Mouse (Mus musculus) urinary bladder, postnatal 10 days (tissue): ENCODE results near the gene Lrig1.

Experiments
- DNase-seq: peaks from one replicate; pipeline ENCODE4 v3.0.0; 2022; ENCODE audit warnings: low spot score

Lrig1 gene

GRCm38 (mm10) chr6:94698509-94699172 is 1.3 kb downstream of the Lrig1 start:
- no peak for DNase-seq

GRCm38 (mm10) chr6:94697423-94697822 is 2.5 kb downstream of the Lrig1 start:
- DNase-seq: no peak

GRCm38 (mm10) chr6:94696182-94697080 is 3.5 kb downstream of the Lrig1 start:
- no peak for DNase-seq

- no peak for DNase-seq
Observed at GRCm38 (mm10) chr6:94695121-94695930, 4.6 kb downstream of the Lrig1 start.

GRCm38 (mm10) chr6:94694481-94694880 is 5.5 kb downstream of the Lrig1 start:
- no peak for DNase-seq

GRCm38 (mm10) chr6:94693091-94693490 is 6.9 kb downstream of the Lrig1 start:
- no peak for DNase-seq

GRCm38 (mm10) chr6:94692003-94692402 is 8.0 kb downstream of the Lrig1 start:
- DNase-seq: no peak

GRCm38 (mm10) chr6:94690247-94690646 is 9.7 kb downstream of the Lrig1 start:
- DNase-seq: no peak

GRCm38 (mm10) chr6:94688722-94689121 is 11.2 kb downstream of the Lrig1 start:
- no peak for DNase-seq

GRCm38 (mm10) chr6:94686048-94686447 is 13.9 kb downstream of the Lrig1 start:
- DNase-seq: no peak

- DNase-seq: no peak
Observed at GRCm38 (mm10) chr6:94685611-94686010, 14.3 kb downstream of the Lrig1 start.

GRCm38 (mm10) chr6:94684844-94685557 is 15.0 kb downstream of the Lrig1 start:
- DNase-seq: no peak

- DNase-seq: no peak
Observed at GRCm38 (mm10) chr6:94683701-94684100, 16.3 kb downstream of the Lrig1 start.

- DNase-seq: no peak
Observed at GRCm38 (mm10) chr6:94682270-94682618, 17.7 kb downstream of the Lrig1 start.

GRCm38 (mm10) chr6:94681446-94682269 is 18.3 kb downstream of the Lrig1 start:
- DNase-seq: no peak

GRCm38 (mm10) chr6:94680760-94681445 is 19.1 kb downstream of the Lrig1 start:
- DNase-seq: no peak

- no peak for DNase-seq
Observed at GRCm38 (mm10) chr6:94679249-94679648, 20.7 kb downstream of the Lrig1 start.

- DNase-seq: no peak
Observed at GRCm38 (mm10) chr6:94678377-94679164, 21.4 kb downstream of the Lrig1 start.

GRCm38 (mm10) chr6:94677448-94677847 is 22.5 kb downstream of the Lrig1 start:
- DNase-seq: no peak

GRCm38 (mm10) chr6:94676840-94677239 is 23.1 kb downstream of the Lrig1 start:
- no peak for DNase-seq
